Mouse (Mus musculus): Measurements from ENCODE around the gene 0610009B22Rik.
"Not testable (repeated sequence)": the region's sequence is repeated elsewhere in the genome, so short reads cannot be mapped to it uniquely, and the experiment has no call there.

Gene 0610009B22Rik

DNA sequence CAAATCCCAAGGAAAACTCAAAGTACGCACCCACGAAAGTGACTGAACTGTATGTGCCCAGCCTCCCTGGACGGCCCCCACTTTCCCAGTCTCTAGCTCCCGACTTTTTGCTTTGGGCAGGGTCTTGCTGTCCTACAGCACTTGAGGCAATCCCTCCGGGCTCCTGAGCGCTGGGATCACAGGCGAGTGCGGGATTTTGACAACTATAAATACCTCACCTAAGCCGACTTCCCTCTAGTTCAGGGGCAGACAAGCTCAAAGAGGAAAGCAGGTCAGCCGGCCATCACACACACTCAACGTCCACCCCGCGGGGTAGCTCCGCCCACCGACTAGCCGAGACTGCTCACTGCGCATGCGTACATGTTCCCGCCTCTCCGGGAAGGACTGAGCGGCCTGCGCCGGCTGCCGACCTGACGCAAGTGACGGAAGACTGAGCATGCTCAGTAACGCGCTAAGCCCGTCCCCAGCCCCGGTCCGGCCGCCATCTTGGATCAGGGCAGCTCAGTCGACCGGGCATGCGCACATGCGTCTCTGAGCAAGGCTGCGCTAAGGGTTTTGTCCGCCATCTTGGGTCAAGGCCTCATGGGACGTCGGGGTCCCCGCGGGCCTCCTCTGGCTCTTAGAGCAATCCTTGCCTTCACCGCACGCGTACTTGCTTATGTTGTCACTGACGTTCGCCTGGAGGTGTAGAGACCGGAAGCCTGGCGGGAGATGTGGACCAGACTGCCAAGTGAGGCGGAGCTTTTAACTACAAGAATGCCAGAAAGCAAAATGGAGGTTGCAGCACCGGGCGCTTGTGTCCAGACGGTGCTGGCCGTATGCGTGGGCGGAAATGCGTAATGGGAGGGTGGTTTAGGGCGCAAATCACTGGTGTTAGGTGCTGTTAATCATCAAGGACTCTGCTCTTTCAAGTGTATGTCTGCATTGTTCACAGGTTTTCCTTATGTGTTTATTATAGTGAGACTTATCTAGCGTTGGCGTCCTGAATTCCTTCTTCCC is at the start of gene 0610009B22Rik:
Gene 0610009B22Rik (minus strand): TSS at position 545 of the 999 bp plus-strand sequence.
- H3K36me3 ChIP-seq (ENCODE audit: control insufficient read depth, insufficient read depth, low read length, poor library complexity, severe bottlenecking) = no peaks in the 10 kb centered on the region
- DNase-seq (ENCODE audit: low read depth, low spot score) = peak; percentile 100
- H3K27me3 ChIP-seq (ENCODE audit: control insufficient read depth, insufficient read depth, low read length, poor library complexity, severe bottlenecking) = no peaks in the 10 kb centered on the region

DNA sequence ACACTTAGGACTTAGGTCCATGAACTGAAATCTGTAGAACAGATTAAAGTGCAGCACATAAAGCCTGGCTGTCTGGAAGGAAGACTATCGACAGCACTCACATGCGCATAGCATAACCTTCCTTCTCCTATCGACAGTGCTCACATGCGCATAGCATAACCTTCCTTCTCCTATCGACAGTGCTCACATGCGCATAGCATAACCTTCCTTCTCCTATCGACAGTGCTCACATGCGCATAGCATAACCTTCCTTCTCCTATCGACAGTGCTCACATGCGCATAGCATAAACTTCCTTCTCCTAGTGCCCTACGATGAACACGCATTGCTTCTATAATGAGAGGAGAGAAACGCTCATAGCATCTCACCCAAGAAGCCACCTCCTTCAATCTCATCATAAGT is 45.5 kb upstream of the 0610009B22Rik start:
- not testable (repeated sequence) for DNase-seq (ENCODE audit: low read depth, low spot score); H3K36me3 ChIP-seq (ENCODE audit: control insufficient read depth, insufficient read depth, low read length, poor library complexity, severe bottlenecking); H3K27me3 ChIP-seq (ENCODE audit: control insufficient read depth, insufficient read depth, low read length, poor library complexity, severe bottlenecking)

DNA sequence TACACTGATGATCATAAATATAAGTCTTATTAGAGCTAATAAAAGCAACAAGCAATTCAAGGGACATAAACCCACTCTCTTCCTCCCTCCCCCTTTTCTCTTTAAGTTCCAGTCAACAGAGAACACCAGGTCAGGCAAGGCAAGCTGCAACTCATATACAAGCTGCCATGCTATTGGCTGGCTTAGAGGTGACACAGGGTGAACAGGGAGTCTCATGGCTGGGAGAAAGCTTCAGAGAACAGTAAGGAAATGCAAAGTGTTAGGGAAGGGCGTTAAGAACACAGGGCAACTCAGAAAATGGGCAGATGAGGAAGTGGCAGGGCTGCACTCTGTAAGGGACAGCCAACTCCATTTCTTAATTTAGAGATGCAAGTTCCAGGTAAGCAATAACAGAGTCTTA is 44.2 kb upstream of the 0610009B22Rik start:
- DNase-seq (ENCODE audit: low read depth, low spot score) = no peak

DNA sequence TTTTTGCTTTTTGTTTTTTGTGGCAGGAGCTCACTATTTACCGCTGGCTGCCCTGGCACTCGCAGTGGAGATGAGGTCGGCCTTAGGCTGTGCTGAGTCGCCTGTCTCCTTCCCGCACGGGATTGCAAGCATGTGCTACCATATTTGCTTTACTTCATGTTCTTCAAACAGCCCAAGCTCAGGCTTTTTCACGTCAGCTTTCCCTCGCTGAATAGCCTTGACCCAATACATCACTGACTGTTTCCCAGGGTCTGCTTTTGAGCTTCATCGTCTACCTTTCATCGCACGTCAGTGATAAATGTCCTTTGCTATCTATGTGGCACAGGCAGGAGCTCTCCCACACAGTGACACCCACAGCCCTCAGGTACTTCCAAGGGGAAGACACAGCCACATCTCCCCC is 32.4 kb upstream of the 0610009B22Rik start:
- DNase-seq (ENCODE audit: low read depth, low spot score) = no peak
- no peaks in the 10 kb centered on the region for H3K27me3 ChIP-seq (ENCODE audit: control insufficient read depth, insufficient read depth, low read length, poor library complexity, severe bottlenecking)
- H3K36me3 ChIP-seq (ENCODE audit: control insufficient read depth, insufficient read depth, low read length, poor library complexity, severe bottlenecking) = peaks cover 10% of the 10 kb centered on the region

More for the DNA sequence above, 44.2 kb upstream of the 0610009B22Rik start:
- H3K27me3 ChIP-seq (ENCODE audit: control insufficient read depth, insufficient read depth, low read length, poor library complexity, severe bottlenecking) = no peaks in the 10 kb centered on the region
- H3K36me3 ChIP-seq (ENCODE audit: control insufficient read depth, insufficient read depth, low read length, poor library complexity, severe bottlenecking) = peaks cover 9% of the 10 kb centered on the region; the same call in 1 of the 2 replicates

DNA sequence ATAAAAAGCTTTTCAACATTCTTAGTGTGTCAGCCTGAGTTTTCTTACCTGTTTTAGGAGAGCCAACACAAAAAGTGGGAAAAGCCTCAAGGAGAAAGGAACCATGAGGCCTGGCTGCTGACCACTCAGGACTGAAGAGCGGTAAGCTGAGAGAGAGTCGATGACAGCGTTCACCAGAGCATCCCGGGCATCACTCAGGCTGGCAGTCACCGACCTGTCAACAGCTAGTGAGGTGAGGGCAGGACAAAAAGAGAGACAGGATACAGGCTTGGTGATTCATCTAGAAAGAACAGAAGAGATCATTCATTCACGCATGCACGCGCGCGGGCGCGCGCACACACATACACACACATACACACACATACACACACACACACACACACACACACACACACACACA is 18.4 kb upstream of the 0610009B22Rik start:
- H3K36me3 ChIP-seq (ENCODE audit: control insufficient read depth, insufficient read depth, low read length, poor library complexity, severe bottlenecking) = peaks cover 25% of the 10 kb centered on the region
- no peak for DNase-seq (ENCODE audit: low read depth, low spot score)
- no peaks in the 10 kb centered on the region for H3K27me3 ChIP-seq (ENCODE audit: control insufficient read depth, insufficient read depth, low read length, poor library complexity, severe bottlenecking)

DNA sequence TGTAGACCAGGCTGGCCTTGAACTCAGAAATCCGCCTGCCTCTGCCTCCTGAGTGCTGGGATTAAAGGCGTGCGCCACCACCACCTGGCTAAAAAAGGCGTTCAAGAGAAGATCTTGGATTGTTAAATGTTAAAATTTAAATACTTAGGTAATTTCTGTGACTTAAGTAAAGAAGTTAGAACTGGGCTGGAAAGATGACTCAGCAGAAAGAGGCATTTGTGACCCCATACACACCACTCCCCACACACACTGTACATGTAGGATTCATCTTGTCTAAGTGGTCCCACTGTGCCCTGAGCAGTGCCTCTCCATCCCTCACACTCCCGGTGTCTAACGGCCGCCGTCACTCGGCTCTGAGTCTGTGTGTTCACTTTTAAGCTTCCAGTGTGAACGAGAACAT is 17.8 kb upstream of the 0610009B22Rik start:
- Histone ChIP-seq H3K27me3 (ENCODE audit: control insufficient read depth, insufficient read depth, low read length, poor library complexity, severe bottlenecking) (no peaks in the 10 kb centered on the region), H3K36me3 (ENCODE audit: control insufficient read depth, insufficient read depth, low read length, poor library complexity, severe bottlenecking) (peaks cover 21% of the 10 kb centered on the region; the same call in 1 of the 2 replicates)
- no peak for DNase-seq (ENCODE audit: low read depth, low spot score)

DNA sequence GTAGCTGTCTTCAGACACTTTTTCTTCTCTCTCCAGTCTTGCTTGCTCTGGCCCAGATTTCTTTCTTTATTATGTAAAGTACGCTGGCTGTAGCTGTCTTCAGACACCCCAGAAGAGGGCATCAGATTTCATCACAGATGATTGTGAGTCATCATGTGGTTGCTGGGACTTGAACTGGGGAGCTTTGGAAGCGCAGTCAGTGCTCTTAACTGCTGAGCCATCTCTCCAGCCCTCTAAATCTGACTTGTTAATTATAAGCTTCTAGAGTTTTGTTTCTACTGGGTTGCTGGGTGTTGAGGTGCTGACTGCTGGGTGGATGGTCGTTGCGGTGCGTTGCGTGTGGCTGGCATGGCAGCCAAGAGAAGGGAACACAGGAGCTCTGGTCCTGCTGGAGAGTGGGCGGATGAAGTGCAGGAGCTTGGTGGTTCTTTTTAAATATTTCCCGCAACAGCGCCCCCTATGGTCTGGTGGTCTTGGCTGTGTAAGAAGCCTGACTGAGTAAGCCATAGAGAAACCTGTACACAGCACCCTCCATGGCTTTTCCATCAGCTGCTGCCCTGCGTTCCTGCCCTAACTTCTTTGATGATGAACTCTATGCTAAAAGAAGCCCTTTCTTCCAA is 14.8 kb upstream of the 0610009B22Rik start:
- Histone ChIP-seq H3K36me3 (ENCODE audit: control insufficient read depth, insufficient read depth, low read length, poor library complexity, severe bottlenecking) (peaks cover 26% of the 10 kb centered on the region; the same call in 1 of the 2 replicates), H3K27me3 (ENCODE audit: control insufficient read depth, insufficient read depth, low read length, poor library complexity, severe bottlenecking) (no peaks in the 10 kb centered on the region)
- DNase-seq (ENCODE audit: low read depth, low spot score) = peak; percentile 63

DNA sequence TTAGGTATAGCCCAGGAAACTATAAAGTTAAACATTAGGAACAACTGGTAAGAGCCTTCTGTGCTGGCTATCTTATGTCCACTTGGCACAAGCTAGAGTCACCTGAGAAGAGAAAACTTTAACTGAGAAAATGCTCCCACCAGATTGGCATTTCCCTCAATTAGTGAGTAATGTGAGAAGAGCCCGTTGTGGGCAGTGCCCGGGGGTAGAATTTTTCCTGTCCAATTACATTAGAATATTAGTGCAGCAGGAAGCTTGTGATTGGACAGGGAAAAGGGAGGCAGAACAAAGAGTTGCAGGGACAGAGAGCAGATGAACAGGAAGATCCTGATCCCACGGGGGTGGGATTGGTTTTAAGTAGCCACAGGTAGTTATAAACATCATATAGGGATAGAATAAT is 14.2 kb upstream of the 0610009B22Rik start:
- H3K27me3 ChIP-seq (ENCODE audit: control insufficient read depth, insufficient read depth, low read length, poor library complexity, severe bottlenecking) = no peaks in the 10 kb centered on the region
- H3K36me3 ChIP-seq (ENCODE audit: control insufficient read depth, insufficient read depth, low read length, poor library complexity, severe bottlenecking) = peaks cover 24% of the 10 kb centered on the region; the same call in 1 of the 2 replicates
- DNase-seq (ENCODE audit: low read depth, low spot score) = no peak

DNA sequence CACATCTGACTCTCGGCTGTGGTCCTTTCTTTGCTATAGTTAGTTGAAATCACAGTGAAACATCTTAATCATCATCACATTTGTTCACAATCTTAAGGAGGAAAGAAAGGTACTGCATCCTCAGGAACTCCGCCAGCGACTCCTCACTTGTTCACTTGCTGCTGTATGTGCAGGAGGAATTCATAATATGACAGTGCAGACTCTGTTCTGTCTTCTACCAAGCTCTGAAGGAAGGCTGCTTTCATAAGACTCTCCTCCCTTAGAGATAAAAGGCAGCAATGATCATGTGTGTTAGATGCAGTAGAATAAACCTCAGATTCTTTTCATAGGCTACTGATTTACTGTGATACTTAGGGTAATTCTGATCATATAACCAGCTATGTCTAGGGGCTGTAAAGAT is 6.3 kb upstream of the 0610009B22Rik start:
- Histone ChIP-seq H3K27me3 (ENCODE audit: control insufficient read depth, insufficient read depth, low read length, poor library complexity, severe bottlenecking) (no peaks in the 10 kb centered on the region), H3K36me3 (ENCODE audit: control insufficient read depth, insufficient read depth, low read length, poor library complexity, severe bottlenecking) (peaks cover 15% of the 10 kb centered on the region; the same call in 1 of the 2 replicates)
- DNase-seq (ENCODE audit: low read depth, low spot score) = no peak

DNA sequence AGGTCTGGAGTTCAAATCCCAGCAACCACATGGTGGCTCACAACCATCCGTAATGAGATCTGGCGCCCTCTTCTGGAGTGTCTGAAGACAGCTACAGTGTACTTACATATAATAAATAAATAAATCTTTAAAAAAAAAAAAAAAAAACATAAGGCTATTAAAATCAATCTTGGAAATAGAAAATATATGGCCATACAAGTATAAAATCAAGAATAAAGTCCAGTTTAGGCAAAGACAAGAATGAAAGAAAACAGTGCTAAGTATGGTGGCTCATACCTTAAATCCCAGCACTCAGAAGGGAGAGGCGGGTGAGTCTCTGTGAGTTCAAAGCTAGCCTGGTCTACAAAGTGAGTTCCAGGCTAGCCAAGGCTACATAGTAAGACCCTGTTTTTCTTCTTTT is 1.9 kb upstream of the 0610009B22Rik start:
- not testable (repeated sequence) for DNase-seq (ENCODE audit: low read depth, low spot score); H3K36me3 ChIP-seq (ENCODE audit: control insufficient read depth, insufficient read depth, low read length, poor library complexity, severe bottlenecking); H3K27me3 ChIP-seq (ENCODE audit: control insufficient read depth, insufficient read depth, low read length, poor library complexity, severe bottlenecking)

DNA sequence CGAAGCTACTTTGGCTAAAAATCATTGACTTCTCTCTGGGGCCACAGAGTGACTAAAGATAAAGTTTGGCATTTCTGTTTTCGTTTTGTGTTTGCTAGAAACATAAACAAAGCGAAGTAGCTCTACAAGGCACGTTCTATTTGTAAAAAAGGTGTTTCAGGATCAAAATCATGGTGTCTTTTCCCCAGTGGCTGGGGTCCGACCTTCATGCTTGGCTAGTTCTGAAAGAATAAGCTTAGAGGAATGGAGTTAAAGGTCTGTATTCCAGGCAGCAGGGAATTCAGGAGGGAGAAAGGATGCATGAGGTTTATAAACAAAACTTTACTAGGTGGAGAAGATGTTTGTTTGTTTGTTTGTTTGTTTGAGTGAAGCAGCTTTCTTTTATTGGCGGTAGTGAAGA is 669 bp upstream of the 0610009B22Rik start:
- DNase-seq (ENCODE audit: low read depth, low spot score) = no peak
- Histone ChIP-seq H3K27me3 (ENCODE audit: control insufficient read depth, insufficient read depth, low read length, poor library complexity, severe bottlenecking) (no peaks in the 10 kb centered on the region), H3K36me3 (ENCODE audit: control insufficient read depth, insufficient read depth, low read length, poor library complexity, severe bottlenecking) (0 out of 2 replicates have a peak, but pooled peaks cover 2% of the 10 kb centered on the region)

DNA sequence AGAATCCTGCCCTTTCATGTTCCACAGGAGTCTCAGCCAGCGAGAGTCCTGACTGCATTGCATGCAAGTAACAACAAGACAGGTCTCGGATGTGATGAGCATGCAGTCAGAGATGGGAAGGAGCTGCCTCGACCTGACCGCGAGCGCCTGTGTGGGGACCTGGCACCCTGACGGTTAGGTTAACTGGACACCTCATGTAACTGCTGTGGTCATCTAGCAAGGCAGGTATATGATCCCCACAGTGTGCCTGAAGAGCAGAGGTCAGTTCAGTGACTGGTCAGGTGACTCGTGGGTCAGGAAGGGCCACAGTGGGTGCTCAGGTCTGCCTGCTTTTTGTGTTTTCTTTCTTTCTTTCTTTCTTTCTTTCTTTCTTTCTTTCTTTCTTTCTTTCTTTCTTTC is 6.7 kb downstream of the 0610009B22Rik start:
- H3K27me3 ChIP-seq (ENCODE audit: control insufficient read depth, insufficient read depth, low read length, poor library complexity, severe bottlenecking) = no peaks in the 10 kb centered on the region
- H3K36me3 ChIP-seq (ENCODE audit: control insufficient read depth, insufficient read depth, low read length, poor library complexity, severe bottlenecking) = no peaks in the 10 kb centered on the region
- no peak for DNase-seq (ENCODE audit: low read depth, low spot score)

DNA sequence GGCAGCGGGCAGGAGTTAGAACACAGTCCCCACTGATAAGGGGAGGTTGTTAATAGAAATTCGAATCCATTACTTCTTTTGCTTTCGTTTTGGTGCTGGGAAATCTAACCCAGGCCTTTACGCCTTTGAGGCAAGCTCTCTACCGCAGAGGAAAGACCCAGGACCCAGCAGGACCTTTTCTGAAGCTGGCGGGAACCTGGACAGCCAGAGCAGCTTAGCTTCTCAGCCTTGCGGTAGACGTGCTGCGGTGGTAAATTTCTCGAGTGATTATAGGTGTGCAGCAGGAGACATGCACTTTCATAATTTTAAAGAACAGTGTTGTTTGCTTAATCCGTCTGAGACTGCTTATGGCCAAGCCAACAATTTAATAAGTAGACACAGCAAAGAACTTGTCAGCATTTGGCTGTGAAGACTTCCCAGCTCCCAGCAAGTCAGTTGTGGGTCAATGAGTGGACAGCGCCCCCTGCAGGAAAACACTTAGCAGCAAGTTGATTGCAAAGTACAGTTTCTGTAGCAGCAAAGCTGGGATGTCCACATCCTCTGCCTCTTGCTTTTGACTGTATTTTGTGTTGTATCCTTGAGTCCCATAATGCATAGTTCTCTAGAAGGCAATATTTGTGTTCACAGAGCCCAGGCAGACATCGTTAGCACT is 7.2 kb downstream of the 0610009B22Rik start:
- H3K36me3 ChIP-seq (ENCODE audit: control insufficient read depth, insufficient read depth, low read length, poor library complexity, severe bottlenecking) = no peaks in the 10 kb centered on the region
- no peaks in the 10 kb centered on the region for H3K27me3 ChIP-seq (ENCODE audit: control insufficient read depth, insufficient read depth, low read length, poor library complexity, severe bottlenecking)
- DNase-seq (ENCODE audit: low read depth, low spot score) = peak; percentile 94

DNA sequence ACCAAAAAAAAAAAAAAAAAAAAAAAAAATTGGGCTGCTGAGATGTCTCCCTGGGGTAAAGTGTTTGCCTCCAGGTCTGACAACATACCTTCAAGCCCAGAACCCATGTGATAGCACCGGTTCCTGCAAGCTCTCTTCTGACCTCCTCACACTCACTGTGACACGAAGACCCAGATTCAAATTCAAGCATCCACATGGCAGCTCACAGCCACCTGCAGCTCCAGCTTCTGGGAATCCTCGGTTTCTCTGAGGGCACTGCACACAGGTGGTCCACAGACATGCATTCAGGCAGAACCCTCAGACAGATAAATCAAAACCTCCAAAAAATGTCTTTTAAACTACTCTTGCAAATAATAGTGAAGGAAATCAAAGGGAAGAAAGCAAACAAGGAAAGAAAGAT is 9.2 kb downstream of the 0610009B22Rik start:
- DNase-seq (ENCODE audit: low read depth, low spot score) = no peak
- H3K27me3 ChIP-seq (ENCODE audit: control insufficient read depth, insufficient read depth, low read length, poor library complexity, severe bottlenecking) = no peaks in the 10 kb centered on the region

More for the DNA sequence above, 9.2 kb downstream of the 0610009B22Rik start:
- H3K36me3 ChIP-seq (ENCODE audit: control insufficient read depth, insufficient read depth, low read length, poor library complexity, severe bottlenecking) = no peaks in the 10 kb centered on the region
